Mouse (Mus musculus) brain, embryonic 14.5 days (tissue): ENCODE measurements around the gene Nlrc5.

Source experiments
- CTCF ChIP-seq: fragments of 200-500 bp; IDR thresholded peaks from 2 replicates; pipeline ENCODE4 v1.5.1; 2012; ENCODE audit warnings: inconsistent platforms, mild to moderate bottlenecking, moderate library complexity, borderline replicate concordance; ENCODE audit not compliant: insufficient read depth, insufficient read length; ENCODE audit errors: extremely low read depth
- POLR2A ChIP-seq: fragments of 200-500 bp; IDR thresholded peaks from 2 replicates; pipeline ENCODE4 v1.6.1; 2012; ENCODE audit warnings: mild to moderate bottlenecking, inconsistent platforms, borderline replicate concordance; ENCODE audit not compliant: poor library complexity, insufficient read depth, insufficient read length, severe bottlenecking; ENCODE audit errors: extremely low read depth

DNA sequence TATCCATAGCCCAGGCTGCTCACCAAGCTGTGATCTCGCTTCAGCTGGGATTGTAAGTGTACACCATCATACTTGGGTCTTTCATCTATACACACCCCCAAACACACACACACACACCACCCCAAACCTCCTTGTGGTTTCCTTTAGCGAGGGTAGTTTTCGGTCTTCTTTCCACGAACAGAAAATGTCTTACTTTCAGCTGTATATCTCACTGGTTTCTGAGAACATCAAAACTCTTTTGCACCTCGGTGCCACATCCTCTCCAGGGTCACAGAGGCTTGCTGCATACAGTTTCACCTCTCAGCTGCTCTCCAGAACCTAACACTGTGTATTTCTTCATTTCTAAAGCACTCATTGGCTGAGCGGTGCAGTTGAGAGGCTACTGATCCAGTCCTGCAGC is 20.6 kb upstream of the Nlrc5 start:
- TF ChIP-seq POLR2A (no peak), CTCF (no peak)
